Mouse (Mus musculus) cerebellum, adult (tissue): ENCODE results near the gene Lin7a.

Experiments
- ATAC-seq: cut with Nextera tagmentation; 2 replicates; pipeline ENCODE4 v1.9.2; 2017; ENCODE audit warnings: mild to moderate bottlenecking, moderate library complexity, mixed read lengths; ENCODE audit not compliant: insufficient number of reproducible peaks, low FRiP score, low TSS enrichment

The Lin7a gene

DNA sequence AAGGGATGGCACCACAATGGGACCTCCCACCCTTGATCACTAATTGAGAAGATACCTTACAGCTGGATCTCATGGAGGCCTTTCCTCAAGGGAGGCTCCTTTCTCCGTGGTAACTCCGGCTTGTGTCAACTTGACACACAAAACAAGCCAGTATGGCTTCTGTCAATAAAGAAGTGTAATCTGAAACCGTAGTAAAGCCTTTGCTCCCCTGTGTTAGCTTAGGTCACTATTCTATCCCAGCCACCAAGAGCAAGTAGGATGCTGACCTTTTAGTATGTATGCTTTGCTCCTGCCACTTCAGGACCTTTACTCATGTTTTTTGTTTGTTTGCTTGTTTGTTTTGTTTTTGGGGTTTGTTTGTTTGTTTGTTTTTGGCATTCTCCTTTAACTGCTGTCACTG lies 41.9 kb downstream of the Lin7a start:
- ATAC-seq = no peak

DNA sequence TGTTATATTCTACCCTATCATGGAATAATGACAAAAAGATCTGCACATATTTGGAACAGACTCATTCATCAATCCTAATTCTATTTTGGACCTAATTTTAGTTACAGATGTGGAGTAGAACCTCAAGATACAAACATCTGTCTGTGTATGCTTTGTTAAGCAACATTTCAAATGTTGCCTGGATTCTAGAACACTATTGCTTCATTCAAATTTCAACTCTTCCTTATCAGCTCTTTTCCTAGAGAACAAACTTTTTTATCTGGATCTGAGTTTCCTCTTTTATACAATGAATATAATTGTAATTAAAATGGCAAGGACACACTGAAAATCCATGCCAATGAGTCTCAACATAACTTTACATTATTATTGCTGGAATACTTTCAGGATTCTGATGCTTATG lies 43.8 kb downstream of the Lin7a start:
- ATAC-seq = no peak

DNA sequence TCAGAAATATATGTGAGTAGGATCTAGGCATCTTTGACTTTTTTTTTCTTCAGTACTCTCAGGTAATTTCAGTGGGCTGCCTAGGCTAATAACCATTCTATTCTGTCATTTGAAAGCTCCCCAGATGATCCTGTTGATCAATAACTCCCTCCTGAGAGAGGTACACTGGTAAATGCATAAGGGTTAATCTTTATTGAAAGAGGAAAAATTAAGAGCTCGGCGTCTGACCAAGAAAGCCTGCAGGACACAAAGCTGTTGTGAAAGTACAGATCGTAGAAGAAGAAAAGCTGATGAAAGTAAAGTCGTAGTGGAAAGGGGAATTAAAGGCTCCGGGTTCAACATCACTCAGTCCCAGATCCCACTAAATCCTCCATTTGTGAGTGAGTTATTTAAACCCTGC lies 44.2 kb downstream of the Lin7a start:
- no peak for ATAC-seq

DNA sequence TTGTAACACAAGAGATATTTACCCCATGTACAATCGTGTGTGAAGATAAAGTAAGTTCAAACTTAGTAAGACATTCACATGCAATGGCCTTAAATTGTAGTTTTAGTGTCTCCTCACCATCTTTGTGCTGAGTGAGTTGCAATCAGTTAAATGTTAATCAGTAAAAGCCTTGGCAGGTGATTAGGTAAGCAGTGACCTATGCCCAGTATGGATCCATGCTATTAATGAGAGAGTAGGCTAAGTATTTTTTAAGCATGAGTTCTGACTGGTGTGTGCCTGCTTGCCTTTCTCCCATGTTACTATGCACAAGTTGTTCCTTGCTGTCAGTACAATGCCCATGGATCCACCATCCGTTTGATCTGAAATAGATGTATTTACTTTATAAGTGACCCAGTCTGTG lies 44.6 kb downstream of the Lin7a start:
- no peak for ATAC-seq

DNA sequence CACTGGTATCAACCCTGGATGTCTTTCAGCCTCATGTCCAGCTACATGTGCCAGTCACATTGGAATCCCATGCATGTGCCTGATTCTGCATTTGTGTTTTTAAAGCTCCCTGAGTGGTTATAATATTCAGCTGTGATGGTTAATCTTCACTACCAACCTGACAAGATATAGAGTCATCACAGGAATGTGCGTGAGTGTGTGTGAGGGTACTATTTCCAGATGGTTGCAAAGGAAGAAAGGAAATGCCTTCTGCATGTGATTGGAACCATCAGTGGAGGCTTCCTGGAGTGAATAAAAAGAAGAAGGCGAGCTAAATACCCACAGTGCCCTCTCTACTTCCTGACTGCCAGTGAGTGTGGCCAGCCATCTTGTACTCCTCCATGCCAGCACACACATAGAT lies 48.2 kb downstream of the Lin7a start:
- no peak for ATAC-seq

DNA sequence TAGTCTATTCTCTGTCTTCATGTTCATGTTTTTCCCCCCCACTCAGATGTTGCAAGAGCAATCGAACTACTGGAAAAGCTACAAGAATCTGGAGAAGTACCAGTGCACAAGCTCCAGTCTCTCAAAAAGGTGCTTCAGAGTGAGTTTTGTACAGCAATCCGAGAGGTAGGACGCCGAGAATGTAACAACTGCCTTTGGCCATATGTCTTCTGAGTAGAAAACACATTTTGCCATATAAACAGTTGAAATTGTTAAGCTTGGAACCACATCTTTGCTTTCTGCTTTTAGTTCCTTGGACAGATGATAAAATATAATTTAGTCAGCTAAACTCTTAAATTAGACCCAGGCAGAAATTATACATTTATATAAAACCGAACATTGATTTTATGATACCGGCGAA lies 52.4 kb downstream of the Lin7a start:
- no peak for ATAC-seq

DNA sequence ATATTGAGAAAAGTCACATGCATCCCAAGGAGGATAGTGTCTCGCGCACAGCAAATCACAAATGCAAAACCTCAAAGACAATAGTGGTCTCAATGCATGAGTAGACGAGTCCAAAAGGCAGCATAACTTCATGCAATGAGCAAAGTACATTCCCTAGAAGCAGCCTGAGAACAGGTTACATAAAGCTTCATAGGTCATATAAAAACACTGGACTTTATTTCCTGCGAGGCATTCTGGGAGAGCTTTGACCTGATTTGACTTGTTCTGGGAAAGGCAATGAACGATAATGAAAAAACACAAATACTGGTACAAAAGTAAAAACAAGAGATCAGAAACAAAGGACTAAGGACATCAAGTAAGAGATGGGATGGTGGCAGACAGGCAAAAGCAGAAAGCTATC lies 54.1 kb downstream of the Lin7a start:
- ATAC-seq = no peak

DNA sequence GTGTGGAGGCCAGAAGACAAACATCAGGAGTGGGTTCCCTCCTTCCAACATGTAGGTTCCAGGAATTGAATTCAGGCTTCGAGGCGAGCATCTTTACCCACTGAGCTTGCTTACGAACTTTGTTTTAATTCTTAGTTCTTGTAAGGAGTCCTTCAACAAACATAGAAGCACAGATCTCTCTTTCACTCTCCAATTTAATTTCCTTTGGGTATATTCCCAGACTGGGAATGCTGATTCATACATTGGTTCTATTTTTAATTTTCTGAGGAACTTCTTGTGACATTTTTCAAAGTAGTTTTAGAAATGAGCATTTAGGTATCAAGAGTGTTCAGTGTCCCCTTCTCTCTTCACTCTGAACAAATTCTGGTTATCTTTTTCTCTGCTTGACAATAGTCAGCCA lies 68.0 kb downstream of the Lin7a start:
- no peak for ATAC-seq

DNA sequence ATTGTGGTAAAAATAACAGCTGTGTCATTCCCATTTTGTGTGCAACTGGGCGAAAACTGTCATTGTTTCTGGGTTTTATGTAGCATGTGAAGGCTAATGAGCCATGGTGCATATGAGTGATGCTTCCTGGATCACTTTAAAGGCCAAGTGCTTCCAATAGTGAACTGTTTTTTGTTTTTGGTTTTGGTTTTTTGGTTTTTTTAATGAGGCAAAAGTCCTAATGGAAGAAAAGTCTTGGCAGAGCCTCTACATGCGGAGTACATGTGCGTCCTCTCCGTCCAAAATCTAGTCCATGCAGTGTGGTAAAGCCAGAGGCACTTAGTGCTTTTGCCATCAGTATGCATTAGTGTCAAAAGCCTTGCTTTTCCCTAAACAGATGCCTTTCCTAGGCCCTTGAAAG lies 69.7 kb downstream of the Lin7a start:
- ATAC-seq = peak; percentile 82

DNA sequence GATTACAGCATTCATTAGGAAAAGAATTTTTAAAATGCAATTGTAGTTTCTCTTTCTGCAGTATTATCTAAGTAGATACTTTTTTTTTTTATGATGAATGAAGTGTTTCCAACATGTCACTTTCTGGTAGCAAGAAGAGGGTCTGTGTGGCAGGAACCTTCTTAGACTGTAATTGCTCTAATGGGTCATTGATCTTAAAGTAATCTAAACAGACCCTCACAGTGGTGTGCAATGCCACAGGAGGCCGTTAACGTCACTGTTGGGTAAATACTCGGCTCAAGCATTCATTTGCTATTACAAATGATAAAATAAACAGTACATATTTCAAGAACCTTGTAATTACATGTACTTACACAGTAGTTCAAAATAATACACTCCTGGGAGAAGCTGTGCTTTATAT lies 72.7 kb downstream of the Lin7a start:
- ATAC-seq = no peak

DNA sequence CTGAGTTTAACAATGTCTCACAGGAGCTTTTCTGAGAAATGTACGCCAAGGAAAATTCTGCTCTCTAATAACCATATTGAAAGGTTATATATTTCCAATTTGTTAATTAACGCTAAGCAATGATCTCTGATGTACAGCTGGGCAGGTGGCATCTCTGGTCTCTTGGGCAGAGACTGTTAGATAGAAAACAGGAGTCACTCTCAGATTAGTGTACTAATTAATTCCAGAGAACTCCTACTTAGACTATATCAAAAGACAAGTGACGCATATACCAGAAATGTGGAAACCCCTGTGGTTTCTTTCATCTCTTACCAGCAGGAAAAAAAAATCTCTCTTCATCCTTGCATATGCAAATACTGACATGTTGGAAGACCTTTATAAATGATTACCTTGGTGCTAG lies 76.4 kb downstream of the Lin7a start:
- ATAC-seq = no peak

DNA sequence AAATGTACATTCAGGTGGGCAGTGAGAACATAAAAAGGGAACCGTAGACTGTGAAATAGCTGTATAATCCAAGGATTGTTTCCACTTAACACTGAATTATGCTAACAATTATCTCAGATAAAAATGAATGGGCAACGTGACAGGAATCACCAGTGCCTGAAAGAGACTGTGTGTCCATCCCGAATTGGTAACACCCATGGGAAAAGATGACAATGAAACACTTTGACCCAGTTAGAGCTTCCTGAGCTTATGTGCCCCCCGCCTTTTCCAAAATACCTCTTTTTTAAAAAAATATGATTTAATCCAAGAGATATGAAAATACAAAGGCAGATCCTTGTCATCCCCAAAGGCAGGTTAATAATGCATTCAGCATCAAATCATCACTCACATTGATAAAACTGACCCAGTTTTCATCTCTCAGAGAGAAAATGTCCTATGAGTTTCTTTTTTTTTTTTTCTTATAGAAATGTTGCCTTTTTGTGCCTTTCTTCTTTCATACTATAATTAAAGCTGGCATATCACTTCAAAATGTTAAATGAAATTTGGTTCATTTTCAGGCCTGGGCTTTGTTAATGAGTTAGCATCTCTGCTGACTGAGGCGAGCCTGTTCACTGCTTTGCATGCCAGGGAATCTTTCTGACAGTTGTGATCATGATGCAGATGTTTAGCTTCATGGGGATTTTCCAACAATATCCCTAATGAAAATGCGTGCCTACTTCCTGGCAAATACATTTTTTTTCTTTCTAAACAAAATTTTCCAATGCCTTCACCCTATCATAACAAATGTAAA lies 80.4 kb downstream of the Lin7a start:
- ATAC-seq = no peak

DNA sequence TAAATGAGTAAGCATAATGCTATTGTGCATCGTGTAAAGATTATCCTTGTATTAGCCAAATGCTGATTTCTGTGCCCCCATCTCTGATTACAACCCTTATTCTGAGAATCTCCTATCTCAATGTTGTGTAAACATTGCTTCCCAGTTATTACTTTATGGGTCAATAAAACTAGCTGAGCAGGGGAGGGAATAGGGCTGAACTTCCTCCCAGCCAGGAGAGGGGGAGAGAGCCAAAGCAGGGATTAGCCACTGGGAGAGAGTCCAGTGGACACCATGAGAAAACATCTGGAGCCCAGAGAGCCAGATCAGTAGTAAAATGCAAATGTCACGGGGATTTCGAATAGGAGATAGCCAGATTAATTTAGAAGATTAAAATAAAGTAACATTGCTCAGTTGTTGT lies 82.0 kb downstream of the Lin7a start:
- no peak for ATAC-seq

DNA sequence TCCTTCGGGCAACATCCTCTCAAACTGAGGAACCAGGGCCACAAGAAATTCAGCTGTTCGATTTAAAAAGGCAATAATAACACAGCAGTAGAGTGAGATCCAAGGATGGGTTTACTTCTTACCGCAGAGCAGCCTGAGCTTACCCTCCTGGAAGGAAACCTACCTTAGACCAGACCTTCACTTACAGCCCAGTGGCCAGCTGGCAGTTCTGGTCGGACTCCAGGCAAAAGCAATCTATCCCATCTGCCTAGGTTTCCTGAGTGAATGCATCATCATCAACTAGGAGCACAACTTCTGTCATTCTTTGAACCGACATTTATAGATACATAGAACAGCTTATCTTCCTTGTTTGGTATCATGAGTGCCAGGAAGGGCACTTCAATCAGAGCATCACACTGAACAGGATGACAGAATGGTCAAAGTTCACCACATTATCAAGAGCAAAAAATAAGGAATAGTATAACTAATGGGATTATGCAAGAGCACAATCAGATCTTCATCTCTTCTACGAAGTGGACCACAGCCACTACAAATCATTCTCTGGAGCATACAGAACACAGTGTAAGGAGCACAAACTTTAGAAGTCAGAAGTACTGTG lies 87.1 kb downstream of the Lin7a start:
- ATAC-seq = peak; percentile 74

DNA sequence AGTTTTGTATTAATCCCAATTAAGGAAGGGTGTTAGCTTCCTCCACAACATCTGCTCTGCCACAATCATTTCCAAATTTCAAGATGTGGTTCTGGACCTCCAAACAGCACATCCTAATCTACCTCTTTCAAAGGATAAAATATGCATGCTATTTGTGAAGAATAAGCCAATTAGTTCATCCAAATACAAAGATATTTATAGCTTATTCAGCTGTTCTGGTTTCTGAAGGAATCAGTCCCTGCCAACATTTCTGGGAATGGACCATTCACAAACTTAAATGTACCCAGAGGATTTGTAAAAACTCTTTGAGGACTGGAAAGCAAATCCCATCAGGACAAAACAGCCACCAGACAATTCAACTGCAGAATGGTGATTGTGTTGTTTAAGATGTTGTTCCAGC lies 87.8 kb downstream of the Lin7a start:
- no peak for ATAC-seq

DNA sequence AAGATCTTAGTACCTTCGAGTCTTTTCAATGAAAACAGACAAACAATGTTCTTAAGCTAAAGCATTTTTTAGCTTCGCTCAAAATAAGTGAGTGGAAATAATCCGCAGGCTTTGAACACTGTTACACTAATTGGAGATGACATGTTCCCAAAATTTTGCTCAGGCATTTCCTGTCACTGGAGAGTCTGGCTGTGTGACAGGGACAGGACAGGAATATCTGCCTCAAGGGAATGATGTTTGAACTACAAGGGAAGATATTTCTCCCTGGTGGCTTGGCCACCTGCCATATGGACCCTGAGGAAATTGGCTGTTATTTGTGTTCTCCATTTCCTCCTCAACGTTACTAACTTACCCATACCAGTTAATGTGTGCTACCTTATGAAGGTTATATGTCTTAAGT lies 90.1 kb downstream of the Lin7a start:
- ATAC-seq = peak; percentile 91

DNA sequence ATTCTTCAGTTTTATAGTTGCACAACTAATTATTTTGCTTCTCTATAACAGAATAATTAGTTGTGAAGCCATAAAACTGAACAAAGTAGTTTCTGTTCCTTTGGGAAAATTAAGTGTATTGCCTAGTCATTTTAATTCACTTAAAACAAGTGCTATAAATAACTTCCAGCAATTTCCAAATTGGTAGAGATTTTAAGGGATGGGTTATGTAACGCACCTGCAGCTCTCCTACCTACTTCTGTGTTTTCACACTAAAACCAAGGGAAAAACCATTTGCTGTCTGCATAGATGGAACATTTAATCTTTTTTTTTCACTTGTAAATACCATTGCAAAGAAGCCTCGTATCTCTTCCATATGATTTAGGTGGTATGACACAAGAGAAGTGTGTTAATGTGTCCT lies 90.5 kb downstream of the Lin7a start:
- 0 out of 2 replicates have a peak, but pooled peaks have one; percentile 11 for ATAC-seq

DNA sequence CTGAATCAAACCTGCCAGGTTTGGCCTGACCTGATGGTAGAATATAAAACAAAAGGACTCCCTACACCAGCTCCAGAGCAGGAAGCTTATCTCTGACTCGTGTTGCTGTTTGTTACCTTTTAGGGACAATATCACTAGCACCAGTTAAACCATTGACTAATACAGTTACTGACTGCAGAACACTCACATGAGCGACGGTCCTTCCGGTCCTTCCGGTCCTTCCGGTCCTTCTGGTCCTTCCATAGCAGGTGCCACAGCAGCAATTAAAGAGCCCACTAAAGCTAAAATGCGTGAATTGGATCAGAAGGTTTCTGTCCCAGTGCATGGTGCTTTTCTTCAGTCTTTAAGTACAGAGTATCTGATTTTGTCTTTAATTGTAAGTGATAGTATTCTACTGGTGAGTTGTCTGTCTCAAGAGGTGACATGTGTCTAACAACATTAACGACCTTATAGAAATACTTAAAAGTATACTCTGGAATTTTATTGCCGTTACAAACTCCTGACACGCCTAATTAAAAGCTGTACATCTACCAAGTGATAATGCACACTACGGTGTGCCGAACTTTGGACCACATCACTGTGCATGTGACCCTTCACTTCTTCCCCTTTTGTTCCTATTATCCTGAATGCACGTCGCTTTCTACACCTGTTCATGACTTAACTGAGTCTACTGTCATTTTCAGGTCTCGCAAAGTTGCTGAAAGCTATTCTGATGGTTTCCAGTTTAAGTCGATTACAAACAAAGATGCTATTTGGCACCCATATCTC lies 91.7 kb downstream of the Lin7a start:
- no peak for ATAC-seq

DNA sequence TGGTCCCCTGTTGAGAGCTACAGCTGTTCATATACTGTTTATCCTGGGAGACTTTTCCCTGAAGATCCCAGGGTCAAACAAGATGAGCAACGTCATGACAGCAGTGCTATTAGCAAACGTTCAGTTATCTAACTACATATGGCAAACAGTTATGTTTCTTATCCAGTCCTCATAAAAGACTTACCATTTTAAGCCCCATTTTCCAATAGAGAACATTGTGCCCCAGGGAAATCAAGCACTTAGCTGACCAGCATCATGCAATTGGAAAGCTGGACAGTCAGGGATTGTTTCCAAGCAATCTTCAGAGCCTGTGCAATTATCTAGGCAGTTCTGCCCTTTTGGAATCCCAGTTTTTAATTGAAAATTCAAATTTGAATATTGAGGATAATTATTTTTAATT lies 105.7 kb downstream of the Lin7a start:
- ATAC-seq = 0 out of 2 replicates have a peak, but pooled peaks have one; percentile 49

DNA sequence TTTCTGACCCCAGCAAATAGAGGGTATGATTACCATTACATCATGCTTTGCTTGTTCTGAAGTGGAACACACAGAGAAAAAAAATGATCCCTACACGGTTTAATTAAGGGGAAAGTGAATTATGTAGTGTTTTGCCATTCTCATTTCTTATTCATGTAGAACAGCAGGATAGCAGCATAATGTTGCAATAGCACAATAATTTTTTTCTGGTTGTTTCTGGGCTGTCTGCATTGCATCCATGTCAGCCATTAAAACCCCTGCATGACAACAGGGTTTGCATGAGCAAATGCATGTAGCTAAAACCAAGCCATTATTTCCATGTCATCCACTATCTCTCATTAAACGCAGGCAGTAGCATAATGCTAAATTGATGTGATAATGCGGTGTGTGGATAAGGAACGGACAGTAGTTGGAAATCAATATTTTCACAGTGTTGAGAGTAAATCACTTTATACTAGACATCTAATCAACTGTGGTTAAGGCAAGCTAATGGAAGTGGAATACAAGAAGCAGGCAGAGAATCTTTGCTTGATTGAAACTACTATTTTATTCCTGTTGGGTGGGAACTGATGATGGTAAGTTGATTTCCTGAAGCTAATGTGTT lies 109.8 kb downstream of the Lin7a start:
- ATAC-seq = no peak

DNA sequence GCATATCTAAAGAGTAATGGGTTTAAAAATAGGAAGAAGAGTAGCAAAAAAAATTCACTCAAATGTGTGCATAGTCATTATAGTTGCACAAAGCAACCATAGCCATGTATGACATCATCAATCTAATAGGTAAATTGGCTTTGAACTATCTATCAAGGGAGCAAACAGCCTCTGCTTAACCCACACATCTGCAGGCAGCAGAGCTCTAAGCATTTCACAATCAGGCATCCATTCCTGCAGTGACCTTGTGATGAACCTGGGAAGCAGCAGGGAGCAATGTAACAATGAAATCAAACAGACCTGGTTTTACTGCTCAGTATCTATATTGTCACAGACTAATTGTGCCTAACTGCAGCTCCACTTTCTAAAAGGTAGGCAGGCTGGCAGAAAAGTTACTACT lies 112.3 kb downstream of the Lin7a start:
- no peak for ATAC-seq
